Mouse (Mus musculus) liver, embryonic 14.5 days (tissue): ENCODE data around the gene Accsl.

Source experiments
- CTCF ChIP-seq: IDR thresholded peaks from 2 replicates; pipeline ENCODE4 v1.5.1; 2016; ENCODE audit warnings: antibody characterized with exemption, low read depth, control low read depth
- EP300 ChIP-seq: IDR thresholded peaks from 2 replicates; pipeline ENCODE4 v1.6.1; 2016; ENCODE audit warnings: antibody characterized with exemption, low read depth

- TF ChIP-seq CTCF (no peak), EP300 (no peak)
Observed at GRCm38 (mm10) chr2:93871411-93871925, 2.5 kb upstream of the Accsl start.
